Mouse (Mus musculus): ENCODE measurements around the gene Olfr1126. TPM values are rescaled to one million over a fixed set of nuclear protein-coding genes. Genes with fewer than 3 reads are reported as not detected.
"Not testable (repeated sequence)": the region's sequence is repeated elsewhere in the genome, so short reads cannot be mapped to it uniquely, and the experiment has no call there.

The Olfr1126 gene
- not detected for total RNA-seq (2021)

DNA sequence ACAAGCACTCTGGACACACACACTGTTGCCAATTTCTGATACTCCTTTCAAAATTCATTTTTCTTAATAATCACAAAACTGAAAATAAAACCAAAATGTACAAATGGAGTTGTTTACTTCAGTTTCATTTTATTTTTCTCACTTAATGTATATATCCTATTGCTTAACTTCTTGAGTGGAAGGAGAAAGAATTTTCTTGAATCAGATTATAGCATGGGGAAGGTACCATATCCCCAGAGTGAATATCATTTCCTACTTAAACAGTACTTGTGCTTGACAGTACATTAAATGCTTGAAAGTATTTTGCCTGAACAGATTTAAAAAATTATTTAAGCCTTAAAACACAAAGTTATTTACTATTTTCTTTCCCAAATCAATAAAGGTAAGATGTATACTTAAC lies at the start of gene Olfr1126:
Gene Olfr1126 (plus strand): TSS at position 301 of the 400 bp plus-strand sequence.
- DNase-seq (ENCODE audit: extremely low spot score in 1 of 2, low spot score in 1 of 2): no peak

DNA sequence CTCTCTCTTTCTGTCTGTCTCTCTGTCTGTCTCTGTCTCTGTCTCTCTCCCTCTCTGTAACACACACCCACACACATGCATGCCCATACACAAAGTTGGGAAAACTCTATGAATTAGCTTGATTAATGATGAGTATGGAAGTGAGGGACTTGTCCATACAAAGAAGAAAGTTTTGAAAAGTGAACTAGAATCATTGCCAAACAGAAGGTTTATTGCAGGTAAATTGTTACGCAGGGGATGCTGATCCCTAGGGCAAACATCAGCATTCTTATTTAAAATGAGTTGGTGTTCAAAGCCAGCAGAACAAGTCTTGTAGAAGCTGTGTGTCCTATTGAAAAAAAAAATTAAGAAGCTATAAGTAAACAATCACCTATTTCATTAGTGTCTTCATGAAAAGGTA lies 37.4 kb upstream of the Olfr1126 start, which contains the start of gene Olfr1123:
Gene Olfr1123 (plus strand): TSS at position 301 of the 400 bp plus-strand sequence.
- no peak for DNase-seq (ENCODE audit: extremely low spot score in 1 of 2, low spot score in 1 of 2)

DNA sequence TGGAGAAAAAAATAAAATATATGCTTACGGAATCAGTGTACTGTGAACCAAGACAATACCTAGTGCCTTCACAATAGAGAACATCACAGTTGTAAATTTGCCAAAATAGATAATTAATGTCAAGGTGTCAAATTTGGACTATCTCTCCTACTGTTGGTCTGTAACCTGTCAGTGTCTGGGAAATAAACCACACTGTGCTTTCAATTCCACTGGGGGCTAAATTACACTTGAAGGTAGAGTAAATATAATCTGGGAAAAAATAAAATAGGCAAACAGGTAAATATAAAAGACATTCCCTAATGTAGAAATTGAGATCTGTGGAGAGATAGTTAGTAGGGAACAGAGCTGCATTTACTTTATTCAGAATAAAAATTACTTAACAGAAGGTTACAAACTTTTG lies 23.8 kb upstream of the Olfr1126 start, which contains the start of gene Olfr1124:
Gene Olfr1124 (plus strand): TSS at position 301 of the 400 bp plus-strand sequence.
- no peak for DNase-seq (ENCODE audit: extremely low spot score in 1 of 2, low spot score in 1 of 2)

DNA sequence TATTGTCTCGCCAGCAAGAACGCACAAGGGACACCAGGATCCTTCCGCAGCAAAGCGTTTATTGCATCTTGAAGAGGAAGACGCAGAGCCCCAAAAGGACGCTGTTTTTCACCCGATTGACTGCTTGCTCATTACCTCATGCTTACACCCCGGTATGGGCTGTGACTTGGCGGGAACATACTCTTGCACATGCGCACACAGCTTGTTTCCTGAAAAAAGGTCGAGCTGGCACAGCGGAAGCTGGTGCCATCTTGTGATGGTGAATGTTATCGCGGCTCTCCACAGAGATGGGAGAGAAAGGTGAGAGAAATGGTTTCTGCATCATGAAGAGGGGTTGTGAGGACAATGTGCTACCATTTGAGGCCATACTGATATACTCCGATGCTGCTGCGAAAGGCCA lies 16.0 kb upstream of the Olfr1126 start:
- no peak for DNase-seq (ENCODE audit: extremely low spot score in 1 of 2, low spot score in 1 of 2)

DNA sequence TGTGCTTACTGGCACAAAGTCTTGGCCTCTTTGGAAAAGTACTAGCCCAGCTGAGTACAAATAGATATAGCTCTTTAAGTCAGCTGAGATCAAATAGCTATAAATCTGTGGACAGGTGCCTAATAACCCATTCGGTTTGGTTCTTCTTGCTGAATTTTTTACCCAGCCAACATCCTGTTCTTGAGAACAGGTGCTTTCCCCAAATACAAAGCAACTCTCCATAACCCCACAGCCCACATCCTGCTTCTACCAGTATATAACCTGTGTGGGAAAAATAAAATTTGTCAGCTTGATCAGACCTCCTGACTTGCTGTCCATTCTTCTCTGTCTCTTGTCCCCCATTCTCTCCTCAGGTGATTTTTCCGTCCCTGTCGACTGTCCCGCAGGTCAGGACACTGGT lies 8.0 kb downstream of the Olfr1126 start:
- DNase-seq (ENCODE audit: extremely low spot score in 1 of 2, low spot score in 1 of 2): no peak

DNA sequence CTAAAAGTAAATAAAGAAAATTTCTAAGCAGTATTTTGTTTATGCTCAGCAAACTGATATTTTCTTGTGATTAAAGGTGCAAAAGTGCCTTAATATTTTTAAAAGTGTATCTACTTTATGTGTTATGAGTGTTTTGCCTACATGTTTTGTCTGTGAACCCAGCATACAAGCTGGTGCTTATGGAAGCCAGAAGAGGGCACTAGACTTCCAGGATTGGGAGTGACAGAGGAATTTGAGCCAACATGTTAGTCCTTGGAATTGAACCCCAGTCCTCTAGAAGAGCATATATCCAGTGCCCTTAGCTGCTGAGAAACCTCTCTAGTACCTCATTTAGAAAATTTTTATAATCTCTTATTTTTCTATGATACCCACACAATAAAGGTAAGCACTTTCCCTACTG lies 26.4 kb downstream of the Olfr1126 start:
- DNase-seq (ENCODE audit: extremely low spot score in 1 of 2, low spot score in 1 of 2): no peak

DNA sequence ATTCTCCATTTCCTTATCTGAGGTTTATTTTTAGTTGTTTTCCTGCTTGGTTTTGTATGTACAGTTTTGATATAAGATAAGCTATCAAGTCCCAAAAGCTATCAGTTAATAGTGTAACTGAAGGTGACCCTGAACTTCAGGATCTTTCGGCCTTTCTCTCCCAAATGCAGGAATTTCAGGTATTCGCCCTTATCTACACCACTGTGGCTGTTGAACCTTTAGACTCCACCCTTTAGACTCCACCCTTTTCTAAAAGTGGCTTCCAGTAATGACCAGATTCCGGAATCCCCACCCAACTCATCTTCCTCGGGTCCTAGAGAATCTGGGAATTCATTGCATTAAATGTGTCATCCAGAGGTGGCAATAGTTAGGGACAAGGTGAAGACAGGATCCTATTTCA lies 27.4 kb downstream of the Olfr1126 start:
- no peak for DNase-seq (ENCODE audit: extremely low spot score in 1 of 2, low spot score in 1 of 2)

DNA sequence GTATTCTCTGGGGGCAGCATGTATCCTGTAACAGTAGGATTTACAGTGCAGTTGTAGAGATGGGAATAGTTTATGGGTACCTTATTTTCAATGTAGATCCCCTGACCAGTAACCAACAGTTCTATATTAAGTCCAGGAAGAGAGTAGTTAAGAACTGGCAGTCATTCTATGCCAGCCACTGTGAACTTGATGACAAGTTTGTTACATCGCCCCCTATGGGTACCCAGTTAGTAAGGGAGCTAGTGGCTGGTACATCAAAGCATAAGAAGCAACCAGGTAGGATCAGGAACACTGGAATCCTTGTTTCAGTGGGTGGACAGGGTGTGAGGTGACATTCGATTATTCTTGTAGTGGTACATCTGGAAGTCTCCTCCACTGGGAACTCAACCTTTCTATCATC lies 28.5 kb downstream of the Olfr1126 start:
- DNase-seq (ENCODE audit: extremely low spot score in 1 of 2, low spot score in 1 of 2): no peak

DNA sequence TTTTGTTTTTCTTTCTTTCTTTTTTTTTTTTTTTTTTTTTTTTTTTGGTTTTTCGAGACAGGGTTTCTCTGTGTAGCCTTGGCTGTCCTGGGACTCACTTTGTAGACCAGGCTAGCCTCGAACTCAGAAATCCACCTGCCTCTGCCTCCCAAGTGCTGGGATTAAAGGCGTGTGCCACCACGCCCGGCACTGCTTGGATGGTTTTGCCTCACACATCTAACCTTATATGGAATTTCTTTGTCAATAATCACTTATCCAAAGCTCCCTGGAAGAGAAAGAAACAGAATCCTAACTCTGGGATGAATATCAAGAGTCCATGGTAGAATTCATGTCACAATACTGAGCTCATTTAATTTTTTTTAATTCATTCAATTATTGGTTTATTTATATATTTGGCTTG lies 43.2 kb downstream of the Olfr1126 start, which contains the start of gene Pramel7:
Gene Pramel7 (minus strand): TSS at position 101 of the 400 bp plus-strand sequence.
- not testable (repeated sequence) for DNase-seq (ENCODE audit: extremely low spot score in 1 of 2, low spot score in 1 of 2)

DNA sequence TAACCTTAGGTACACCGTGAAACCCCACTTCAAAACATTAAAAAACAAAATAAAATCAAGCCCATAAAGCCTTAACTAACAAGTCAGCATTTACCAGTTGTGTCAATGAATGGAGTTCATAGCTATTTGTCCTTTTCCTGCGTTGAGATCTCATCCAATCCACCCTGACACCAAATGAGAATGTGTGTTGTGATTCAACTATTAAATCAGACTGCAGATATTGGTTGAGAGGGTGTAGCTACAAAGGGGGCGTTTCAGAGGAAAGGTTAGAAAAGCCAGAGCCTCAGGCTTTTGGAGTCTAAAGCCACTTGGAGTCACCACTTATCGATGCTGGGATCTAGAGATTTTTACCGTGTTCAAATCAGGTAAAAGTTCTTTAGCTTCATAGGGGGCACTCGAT lies 52.5 kb downstream of the Olfr1126 start, which contains the start of gene Pramel6:
Gene Pramel6 (plus strand): TSS at position 301 of the 400 bp plus-strand sequence.
- no peak for DNase-seq (ENCODE audit: extremely low spot score in 1 of 2, low spot score in 1 of 2)

Other genes with a start within 250 kb of the Olfr1126 start
- not detected for gene Olfr1113, start 245.0 kb upstream of the Olfr1126 start, total RNA-seq (2021)
- not detected for gene Olfr1115, start 205.9 kb upstream of the Olfr1126 start, total RNA-seq (2021)
- gene Olfr1116, start 186.4 kb upstream of the Olfr1126 start, total RNA-seq (2021): not detected
- not detected for gene Olfr1118, start 146.4 kb upstream of the Olfr1126 start, total RNA-seq (2021)
- not detected for gene Olfr1120, start 99.1 kb upstream of the Olfr1126 start, total RNA-seq (2021)
- not detected for gene Olfr1121, start 84.1 kb upstream of the Olfr1126 start, total RNA-seq (2021)
- gene Olfr1122, start 68.1 kb upstream of the Olfr1126 start, total RNA-seq (2021): not detected
- gene Olfr1123, start 37.3 kb upstream of the Olfr1126 start, total RNA-seq (2021): not detected
- gene Olfr1124, start 23.7 kb upstream of the Olfr1126 start, total RNA-seq (2021): not detected
- gene Pramel7, start 43.1 kb downstream of the Olfr1126 start, total RNA-seq (2021): not detected
- gene Pramel6, start 52.6 kb downstream of the Olfr1126 start, total RNA-seq (2021): not detected
- not detected for gene Olfr153, start 77.8 kb downstream of the Olfr1126 start, total RNA-seq (2021)
- not detected for gene Olfr1128, start 91.6 kb downstream of the Olfr1126 start, total RNA-seq (2021)
- not detected for gene Olfr1129, start 119.9 kb downstream of the Olfr1126 start, total RNA-seq (2021)
- not detected for gene Olfr1130, start 152.2 kb downstream of the Olfr1126 start, total RNA-seq (2021)
- not detected for gene Olfr1131, start 173.1 kb downstream of the Olfr1126 start, total RNA-seq (2021)
- not detected for gene Olfr1132, start 183.6 kb downstream of the Olfr1126 start, total RNA-seq (2021)
- gene Olfr1133, start 193.4 kb downstream of the Olfr1126 start, total RNA-seq (2021): not detected
- gene Olfr1134, start 204.5 kb downstream of the Olfr1126 start, total RNA-seq (2021): not detected
- gene Olfr1135, start 219.7 kb downstream of the Olfr1126 start, total RNA-seq (2021): not detected
- not detected for gene Olfr1136, start 240.0 kb downstream of the Olfr1126 start, total RNA-seq (2021)